Mouse (Mus musculus) spleen, postnatal 10 days (tissue): ENCODE results near the gene Fsd1.
"Not testable (repeated sequence)": the region's sequence is repeated elsewhere in the genome, so short reads cannot be mapped to it uniquely, and the experiment has no call there.

Source experiments
- DNase-seq, 2 experiments: peaks; one replicate each; pipeline ENCODE4 v3.0.0; 2021 to 2022; ENCODE audit warnings: low spot score in 2 of 2

The Fsd1 gene

DNA sequence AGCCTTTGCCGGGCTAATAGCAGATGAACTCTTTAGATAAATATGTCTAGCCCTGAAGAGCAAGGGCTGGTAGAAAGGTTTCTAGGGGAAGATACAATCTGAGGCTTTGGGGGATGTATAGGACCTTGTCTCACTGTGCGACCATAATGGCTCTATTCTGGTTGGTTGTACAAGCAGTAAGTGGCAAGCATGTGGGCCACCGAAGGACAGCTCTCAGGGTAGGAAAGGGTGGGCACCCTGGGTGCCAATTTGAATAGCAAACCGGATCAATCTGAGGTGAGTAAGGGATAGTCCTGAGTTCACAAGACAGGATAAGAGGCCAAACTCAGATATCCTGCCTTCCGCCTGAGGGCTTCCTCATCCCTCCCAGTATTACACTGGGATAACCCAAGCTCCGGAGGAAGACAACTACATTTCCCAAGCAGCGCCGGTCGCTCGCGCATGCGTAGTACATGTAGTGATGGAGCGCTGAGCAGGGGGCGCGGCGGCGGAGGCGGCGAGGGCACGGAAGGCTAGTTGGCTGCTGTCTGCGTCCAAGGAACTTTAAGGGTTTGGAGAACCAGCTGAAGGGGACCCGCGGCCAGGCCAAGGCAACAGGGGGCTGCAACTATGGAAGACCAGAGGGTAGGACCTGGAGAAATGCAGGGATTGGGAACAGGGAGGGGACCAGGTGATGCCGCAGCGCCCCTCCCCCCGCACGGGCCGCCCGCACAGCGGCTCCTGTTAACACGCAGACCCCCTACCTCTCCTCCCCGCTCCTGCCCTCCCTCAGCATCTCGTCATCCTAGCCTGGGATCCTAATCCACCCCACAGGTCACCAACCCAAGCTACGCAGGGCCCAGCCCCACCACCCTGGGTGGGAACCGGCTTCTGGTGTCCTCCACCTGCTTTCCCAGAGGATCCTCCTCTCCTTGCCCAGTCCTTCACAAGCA lies at the start of gene Fsd1:
TSS of gene Fsd1 (plus strand) at position 480 of the 932 bp plus-strand sequence.
- DNase-seq: no peak

DNA sequence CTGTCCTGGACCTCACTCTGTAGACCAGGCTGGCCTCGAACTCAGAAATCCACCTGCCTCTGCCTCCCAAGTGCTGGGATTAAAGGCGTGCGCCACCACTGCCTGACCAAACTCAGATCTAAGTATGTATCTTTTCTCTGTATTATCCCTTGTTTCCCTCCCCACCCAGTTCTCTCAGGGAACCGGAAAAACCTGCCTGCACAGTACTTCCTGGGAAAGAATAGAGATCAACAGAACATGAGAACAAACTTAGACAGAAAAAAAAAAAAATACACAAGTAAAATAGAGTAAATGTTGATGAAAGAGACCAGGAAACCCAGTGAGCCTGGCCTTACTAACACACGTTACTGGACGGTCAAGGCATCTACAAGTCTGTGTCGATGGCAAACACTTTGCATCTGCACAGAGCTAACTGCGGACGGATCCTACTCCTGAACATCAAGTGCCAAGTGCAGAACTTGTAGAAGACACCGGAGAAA lies 41.9 kb upstream of the Fsd1 start:
- not testable (repeated sequence) for DNase-seq

DNA sequence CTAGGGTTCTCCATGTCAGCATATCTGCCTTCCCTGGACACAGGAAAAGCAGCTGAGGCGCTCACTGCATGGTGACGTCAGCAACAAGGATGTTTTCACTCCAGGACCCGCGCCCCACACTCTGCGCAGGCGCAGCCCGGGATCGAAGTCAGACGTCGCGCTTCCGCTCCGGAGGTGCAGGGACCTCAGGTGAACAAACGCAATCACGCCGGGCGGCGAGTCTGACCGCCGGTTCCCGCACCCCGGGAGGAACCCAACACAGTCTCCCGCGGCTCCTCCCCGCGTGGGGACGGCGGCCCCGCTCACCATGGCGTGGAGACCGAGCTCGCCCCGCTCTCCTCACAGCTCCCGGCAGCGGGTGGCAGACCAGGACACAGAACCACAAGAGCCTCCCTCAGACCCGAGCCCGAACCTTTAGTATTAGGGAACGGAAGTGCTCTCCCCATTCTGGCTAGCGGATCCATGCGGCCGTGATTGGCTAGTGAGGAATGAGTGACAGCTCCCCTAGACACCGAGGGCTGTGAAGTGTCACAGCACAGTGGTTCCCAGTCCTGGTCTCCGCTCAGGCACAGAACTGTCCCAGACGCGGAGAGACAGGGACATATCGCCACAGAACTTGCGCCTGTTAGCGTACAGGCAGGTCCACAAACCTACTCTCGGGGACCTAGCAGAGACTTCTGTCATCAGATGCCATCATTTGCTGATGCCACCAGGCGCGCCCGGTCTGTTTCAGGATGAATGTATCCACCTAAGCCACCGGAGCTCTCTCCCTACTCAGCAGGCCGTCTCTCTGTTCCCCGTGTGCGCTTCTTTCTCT lies 41.2 kb upstream of the Fsd1 start:
- peak; percentile 70 to 87 for DNase-seq

DNA sequence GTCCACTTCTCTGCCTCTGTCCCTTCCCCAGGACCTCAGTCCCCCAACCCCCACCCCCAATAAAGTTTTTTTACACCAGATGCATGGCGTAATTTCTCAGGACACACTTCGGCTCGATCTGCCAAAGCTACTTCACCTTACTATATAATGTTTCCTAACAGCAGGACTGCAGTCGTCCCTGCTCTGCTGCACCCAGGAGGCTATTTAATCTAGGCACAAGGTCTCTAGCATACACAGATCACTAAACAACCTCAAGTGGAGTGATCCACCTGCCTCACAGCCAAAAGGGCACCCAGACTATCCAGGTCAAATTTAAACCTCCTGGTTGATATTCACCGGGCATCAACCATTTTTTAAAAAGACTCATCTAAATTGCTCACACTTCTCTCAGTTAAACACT lies 40.6 kb upstream of the Fsd1 start:
- no peak for DNase-seq

DNA sequence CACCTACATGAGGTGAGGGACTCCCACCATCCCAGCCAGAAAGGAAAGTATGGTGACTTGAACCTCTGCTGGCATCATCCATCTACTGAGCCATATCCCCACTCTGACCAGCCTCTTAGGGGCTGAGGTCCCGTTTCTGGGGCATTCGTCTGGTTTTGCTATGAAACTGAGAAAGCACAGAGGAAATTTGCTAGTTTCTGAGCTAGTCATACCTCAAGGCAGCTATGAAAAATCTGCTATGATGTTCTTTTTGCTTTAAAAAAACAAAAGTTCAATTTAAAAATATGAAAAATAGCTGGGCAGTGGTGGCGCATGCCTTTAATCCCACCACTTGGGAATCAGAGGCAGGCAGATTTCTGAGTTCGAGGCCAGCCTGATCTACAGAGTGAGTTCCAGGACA lies 37.7 kb upstream of the Fsd1 start:
- DNase-seq: peak in 1 of 2 experiments; percentile 2

DNA sequence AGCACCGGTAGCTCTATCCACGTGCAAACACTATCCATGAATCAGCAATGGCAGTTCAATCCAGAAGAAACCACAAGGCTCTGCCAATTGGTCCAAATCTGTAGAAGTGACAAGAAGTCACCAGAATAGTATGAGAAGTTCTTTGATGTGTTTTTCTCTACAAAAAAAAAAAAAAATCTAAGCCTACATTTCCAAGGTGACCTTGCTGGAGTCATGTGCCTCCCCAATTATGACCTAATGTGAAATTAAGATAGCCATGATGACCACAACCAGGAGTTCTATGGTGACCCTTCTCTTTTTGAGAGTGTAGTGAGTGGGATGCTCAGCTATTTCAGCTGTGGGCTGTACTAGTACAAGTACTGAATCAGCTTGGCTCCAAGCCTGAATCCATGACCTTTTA lies 36.9 kb upstream of the Fsd1 start, which contains the start of gene Zfp119b:
TSS of gene Zfp119b (minus strand) at position 101 of the 400 bp plus-strand sequence.
- no peak for DNase-seq

DNA sequence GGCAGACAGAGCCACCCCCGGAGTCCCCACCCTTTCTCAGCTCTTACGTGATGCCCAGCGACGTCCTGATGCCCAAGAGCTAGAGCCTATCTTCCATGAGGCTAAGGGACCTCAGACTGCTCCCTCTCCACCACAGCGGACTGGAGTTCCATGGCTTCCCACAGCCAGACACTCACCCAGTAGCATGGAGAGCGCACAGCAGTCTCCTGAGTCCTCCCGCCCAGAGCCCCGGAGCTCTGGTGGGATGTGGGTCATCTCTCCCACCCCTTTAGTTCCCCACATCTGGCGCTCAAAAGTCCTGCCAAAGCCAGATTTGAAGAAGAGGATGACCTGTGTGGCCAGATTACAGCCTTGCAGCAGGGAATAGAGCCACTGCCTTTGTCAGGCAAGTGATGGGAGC lies 35.7 kb upstream of the Fsd1 start:
- DNase-seq: peak; percentile 2 to 7

DNA sequence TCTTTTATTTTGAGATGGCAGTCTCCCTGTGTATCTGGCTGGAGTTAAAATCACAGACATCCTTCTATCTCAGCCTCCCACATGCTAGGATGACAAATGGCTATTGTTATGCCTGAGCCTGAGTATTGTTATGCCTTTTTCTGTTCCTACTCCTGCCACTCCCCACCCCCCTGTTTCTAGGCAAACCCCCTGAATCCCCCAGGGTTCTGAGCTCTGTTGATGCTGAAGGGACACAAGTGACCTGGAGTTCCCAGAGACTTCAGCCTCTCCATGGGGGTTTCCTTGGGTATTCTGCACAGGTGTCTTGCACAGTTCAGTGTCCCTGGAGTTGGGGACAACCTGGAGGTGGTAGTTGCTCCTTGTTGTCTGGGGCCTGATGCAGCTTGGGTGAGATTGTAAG lies 34.3 kb upstream of the Fsd1 start:
- DNase-seq: peak in 1 of 2 experiments; percentile 4

DNA sequence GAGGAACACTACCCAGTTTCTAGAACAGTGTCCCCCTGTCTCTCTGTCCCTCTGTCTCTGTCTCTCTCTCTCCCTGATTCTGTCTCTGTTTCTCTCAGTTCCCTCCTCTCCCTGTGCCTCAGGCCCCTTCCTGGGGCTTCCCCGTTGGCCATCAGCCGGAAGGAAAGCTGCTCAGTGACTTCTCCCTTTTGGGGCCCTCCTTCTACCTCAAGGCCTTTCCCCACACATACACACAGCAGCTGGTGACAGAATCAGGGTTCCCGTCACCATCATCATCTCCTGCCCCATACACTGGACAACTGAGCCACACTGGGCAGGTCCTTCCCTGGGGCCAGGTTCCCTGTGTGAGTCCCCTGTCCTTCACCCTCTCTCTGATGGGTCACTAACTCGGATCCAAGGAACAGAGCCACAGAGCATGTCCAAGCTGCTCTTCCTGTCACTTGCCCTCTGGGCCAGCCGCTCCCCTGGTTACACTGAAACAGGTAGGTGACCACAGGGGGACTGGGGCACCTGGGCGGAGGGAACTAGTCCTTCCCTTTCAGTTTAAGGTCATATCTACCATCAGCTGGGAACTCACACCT lies 33.8 kb upstream of the Fsd1 start, which contains the start of gene Ebi3:
TSS of gene Ebi3 (plus strand) at position 194 of the 581 bp plus-strand sequence.
- DNase-seq: peak in 1 of 2 experiments; percentile 49

DNA sequence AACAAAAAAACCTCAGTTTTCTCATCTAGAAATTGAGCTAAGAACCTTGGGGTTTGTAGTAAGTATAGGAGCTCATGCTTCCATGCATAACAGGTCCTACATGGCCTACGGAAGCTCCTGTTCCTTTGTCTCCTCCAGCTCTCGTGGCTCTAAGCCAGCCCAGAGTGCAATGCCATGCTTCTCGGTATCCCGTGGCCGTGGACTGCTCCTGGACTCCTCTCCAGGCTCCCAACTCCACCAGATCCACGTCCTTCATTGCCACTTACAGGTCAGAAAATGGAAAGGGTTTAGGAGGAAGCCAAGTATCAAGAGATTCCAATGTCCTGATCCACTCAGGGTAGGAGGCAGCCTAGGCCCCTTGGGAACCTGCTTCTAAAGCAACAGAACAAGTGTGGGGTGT lies 32.6 kb upstream of the Fsd1 start:
- no peak for DNase-seq

DNA sequence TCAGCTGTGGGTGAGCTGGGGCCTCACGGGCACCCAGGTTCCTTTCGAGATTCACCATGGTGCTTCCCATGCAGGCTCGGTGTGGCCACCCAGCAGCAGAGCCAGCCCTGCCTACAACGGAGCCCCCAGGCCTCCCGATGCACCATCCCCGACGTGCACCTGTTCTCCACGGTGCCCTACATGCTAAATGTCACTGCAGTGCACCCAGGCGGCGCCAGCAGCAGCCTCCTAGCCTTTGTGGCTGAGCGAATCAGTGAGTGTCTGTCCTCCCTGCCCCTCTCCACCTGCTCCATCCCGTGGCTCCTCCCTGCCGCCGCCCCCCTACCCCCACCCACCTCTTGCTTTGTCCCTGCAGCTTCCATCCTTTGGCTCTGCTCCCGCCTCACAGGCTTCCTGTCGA lies 32.1 kb upstream of the Fsd1 start:
- DNase-seq: no peak

DNA sequence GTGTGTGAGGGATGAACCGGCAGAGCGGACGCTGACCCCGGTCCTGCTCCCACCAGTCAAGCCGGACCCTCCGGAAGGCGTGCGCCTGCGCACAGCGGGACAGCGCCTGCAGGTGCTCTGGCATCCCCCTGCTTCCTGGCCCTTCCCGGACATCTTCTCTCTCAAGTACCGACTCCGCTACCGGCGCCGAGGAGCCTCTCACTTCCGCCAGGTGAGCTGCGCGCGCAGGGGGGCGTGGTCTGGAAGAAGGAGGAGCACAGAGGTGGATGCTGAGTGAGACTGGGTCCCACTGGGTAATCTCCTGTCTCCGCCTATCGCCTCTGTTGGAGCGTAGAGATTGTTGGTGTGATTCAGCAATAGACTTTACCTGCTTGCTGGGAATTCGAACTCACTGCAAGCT lies 30.2 kb upstream of the Fsd1 start:
- peak in 1 of 2 experiments; percentile 86 for DNase-seq

DNA sequence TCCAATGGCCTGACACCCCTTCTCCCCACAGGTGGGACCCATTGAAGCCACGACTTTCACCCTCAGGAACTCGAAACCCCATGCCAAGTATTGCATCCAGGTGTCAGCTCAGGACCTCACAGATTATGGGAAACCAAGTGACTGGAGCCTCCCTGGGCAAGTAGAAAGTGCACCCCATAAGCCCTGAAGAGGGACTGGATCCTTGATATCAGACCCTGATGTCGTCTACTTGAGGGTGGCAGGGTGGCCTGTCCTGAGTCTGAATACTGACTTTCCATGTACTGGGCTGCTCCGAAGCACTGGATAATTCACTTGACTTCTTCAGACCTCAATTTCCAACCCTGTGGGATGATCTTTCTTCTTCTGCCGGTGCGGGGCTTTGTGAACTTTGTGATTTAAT lies 29.7 kb upstream of the Fsd1 start:
- peak in 1 of 2 experiments; percentile 14 for DNase-seq

DNA sequence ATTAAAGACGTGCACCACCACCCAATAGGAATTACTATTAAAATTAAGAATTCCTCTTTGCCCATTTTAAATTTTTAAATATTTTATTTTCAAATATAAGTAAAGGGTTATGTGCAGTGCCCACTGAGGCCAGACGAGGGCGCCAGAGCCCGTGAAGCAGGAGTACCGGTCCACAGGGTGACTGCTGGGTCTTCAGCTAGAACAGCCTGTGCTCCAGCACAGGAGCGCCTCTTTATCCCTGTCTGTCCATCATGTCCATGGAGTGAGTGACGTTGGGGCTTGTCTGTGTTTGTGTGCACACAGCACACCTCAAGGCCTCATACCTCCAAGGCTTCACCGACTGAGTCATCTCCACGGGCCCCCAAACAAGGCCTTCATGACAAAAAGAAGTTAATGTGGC lies 29.1 kb upstream of the Fsd1 start:
- DNase-seq: peak; percentile 69 to 87

DNA sequence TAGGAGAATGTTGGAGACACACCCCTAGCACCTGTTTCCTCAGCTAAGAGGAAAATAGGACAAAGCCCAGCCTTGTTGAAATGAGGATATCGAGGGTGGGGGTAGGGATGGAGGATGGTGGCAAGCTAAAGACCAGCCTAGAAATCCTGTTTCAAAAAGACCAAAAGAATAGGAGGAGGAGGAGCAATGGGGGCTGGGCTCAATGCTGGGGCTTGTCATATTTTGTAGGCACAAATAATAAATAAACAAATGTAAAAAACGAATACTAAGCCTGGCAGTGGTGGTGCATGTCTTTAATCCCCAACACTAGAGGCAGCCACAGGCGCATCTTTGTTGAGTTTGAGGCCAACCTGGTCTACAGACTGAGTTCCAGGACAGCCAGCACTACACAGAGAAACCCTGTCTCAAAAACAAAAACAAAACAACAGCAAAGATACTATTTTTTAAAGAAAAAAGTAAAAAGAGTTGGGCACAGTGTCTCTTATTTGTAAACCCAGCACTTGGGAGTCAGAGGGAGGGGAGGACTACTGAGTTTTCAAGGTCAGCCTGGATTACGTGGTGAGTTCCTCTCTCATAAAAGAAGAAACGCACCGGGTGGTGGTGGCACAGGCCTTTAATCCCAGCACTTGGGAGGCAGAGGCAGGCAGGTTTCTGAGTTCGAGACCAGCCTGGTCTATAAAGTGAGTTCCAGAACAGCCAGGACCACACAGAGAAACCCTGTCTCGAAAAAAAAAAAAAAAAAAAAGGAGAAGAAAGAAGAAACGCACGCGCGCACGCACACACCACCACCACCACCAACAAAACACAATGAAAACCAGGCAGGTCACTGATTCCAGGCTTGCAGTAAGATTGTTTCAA lies 28.4 kb upstream of the Fsd1 start:
- peak in 1 of 2 experiments; percentile 14 for DNase-seq

DNA sequence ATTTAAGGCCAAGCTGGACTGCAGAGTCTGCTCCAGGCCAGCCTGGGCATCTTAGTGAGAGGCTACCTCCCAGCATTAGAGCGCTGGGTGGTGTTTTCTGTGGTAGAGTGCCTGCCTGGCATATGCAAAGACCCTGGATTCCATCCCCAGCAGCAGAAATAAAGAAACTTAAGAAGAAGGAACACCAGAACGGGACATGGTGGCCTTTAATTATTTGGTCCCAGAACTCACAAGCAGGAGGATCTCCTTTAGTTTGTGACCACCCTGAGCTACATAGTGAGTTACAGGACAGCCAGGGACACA lies 27.8 kb upstream of the Fsd1 start:
- peak in 1 of 2 experiments; percentile 22 for DNase-seq

DNA sequence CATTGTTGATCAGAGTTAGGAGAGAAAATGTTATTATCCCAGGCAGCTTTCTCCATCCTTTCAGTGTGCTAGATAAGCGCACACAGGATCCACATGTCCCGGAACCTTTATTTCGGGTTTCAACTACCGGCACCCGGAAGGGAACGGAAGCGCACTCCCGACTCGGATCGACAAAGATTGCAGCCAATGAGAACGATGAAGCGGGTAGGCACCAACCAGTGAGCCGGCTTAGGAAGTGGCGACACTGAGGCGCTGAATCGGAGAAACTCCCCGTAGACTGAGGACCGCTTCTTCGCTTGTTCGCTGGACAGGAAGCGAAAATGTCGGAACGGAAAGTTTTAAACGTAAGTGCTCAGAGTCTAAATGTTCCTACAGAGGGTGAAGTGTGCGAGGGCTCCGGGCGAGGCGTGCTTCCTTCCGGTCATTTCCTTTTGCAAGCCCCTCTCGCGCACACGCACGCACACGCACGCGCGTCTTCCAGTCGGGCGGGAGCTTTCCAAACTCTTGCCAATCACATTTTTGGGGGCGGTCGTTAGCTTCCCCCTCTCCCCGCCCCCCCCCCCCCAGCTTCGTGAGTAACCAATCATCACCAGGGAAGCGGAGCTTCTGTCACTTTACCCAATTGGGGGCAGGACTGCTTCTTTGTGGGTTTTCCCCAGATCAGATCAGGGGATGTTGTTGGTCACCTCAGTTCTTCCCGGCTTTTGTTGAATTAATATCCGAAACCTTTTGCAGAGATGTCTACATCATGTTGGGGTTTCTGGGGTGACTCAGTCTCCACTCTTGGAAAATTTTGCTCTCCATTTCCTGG lies 27.2 kb upstream of the Fsd1 start, which contains the start of gene Yju2:
TSS of gene Yju2 (plus strand) at position 182 of the 811 bp plus-strand sequence.
- DNase-seq: peak; percentile 88 to 91

DNA sequence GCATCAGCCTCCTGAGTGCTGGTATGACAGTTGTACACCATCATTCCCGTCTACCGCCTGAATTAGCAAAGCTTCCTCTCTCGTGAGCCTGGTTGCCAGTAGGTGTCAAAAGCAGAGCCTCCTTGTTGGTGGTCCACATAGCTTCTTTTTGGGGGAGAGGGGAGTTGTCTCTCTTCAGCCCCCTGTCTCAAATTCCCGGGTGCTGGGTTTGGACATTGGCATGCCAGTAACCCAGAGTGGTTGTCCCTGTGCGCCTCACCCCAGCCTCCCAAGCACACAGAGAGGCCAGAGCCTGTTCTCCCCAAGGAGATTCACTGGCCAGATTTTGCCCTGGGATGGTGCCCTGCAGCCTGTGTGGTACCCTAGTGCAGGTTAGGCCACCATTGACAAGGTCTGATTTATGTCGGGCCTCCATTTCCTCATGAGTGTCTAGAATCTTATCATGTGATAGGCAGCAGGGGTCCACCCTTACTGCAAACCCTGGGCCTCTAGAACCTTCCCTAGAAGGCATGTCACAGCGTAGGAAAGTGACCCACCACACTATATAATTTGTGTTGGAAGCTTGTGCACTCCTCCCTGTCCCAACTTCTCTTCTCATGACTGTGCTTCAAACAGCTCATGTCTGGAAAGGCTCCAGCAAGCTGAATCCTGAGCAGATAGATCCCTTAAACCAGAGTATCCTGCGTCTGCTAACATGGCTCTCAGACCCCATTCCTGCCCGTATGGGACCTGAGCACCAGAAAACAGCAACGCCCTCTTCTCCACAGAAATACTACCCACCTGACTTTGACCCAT lies 26.2 kb upstream of the Fsd1 start:
- peak in 1 of 2 experiments; percentile 14 for DNase-seq

DNA sequence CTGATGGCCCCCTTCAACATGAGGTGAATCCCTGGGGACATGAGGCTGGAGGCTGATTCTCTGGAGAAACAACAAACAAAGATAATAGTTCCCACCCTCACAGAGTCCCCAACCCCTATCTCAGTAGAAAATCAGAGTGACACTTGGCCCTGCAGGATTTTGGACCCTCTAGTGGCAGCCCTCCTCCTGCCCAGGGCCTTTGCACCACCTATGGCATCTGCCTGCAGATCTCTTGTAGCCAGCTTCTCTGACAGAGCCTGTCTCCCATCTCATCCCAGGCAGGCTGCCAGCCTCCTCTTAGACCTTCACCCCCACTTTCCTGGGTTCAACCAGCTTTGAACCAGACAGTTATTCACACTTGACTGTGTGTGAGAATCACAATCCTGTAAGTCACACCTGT lies 25.5 kb upstream of the Fsd1 start:
- DNase-seq: peak in 1 of 2 experiments; percentile 10
